In the genomic region with DNA sequence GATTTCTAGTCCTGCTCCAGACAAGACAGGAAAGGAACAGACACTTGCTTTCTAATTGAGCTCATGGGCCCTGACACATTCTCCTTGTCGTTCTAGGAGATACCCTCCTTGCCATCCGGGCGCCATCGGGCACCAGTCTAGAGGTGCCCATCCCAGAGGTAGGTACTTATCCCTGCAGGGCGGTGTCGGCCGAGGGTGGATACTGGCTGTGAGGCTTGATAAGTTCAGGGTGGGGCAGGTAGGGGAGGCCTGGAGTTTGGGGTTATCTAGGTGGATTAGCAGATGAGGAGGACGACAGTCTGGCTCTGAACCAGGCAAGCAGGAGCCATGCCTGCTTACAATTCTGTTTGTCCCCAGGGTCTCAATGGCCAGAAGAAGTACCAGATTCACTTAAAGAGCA, we compare ENCODE assay signal across 17 mouse cellular contexts. TPM values are rescaled to one million over a fixed set of nuclear protein-coding genes. Genes with fewer than 3 reads are reported as not detected.
DNase-seq lines count a peak whose midpoint lies in the region; ATAC-seq and TF ChIP-seq lines count a peak whose summit lies in the region.
"Had no signal": no experiment of that assay in that cellular context is flagged by ENCODE, and none has a peak within 500 bp of the region (broad histone marks: within the 10 kb centered on the region; RNA-seq: fewer than 3 reads in every experiment).

No protein-coding gene starts in this region.

- peaks cover 26% of the 10 kb centered on the region for H3K4me1 ChIP-seq in heart, embryonic 11.5 days (ENCODE audit: control insufficient read depth, insufficient read depth, low read length)
- peaks cover 90% of the 10 kb centered on the region for H3K4me1 ChIP-seq in E14TG2a.4 (replicated peaks; ENCODE audit: low read depth, low read length)
- H3K4me1 ChIP-seq in liver, postnatal 0 days (ENCODE audit: insufficient read depth), result peaks cover 59% of the 10 kb centered on the region
- peaks cover 17% of the 10 kb centered on the region for H3K4me1 ChIP-seq in hindbrain, embryonic 14.5 days (replicated peaks; ENCODE audit: control insufficient read depth, insufficient read depth, low read length)
- H3K4me1 ChIP-seq in forebrain, embryonic 11.5 days (replicated peaks; ENCODE audit: control insufficient read depth, insufficient read depth, low read length), result peaks cover 10% of the 10 kb centered on the region

- TF ChIP-seq CTCF in E14TG2a.4 (conservative IDR thresholded peaks at IDR 0.05; ENCODE audit: low read length), result no peak
- no peak for TF ChIP-seq CTCF in liver, postnatal 0 days (IDR thresholded peaks at IDR 0.05; ENCODE audit: low read depth)

- DNase-seq in heart, adult 9 months (ENCODE audit: low spot score in 2 of 2), result no peak
- peak; percentile 83 for DNase-seq in liver, postnatal 0 days
- no peak for DNase-seq in hindbrain, embryonic 14.5 days (ENCODE audit: low spot score)
- no peak for DNase-seq in forebrain, embryonic 11.5 days (ENCODE audit: low spot score)
- DNase-seq in urinary bladder, postnatal 4 days (ENCODE audit: low spot score in 2 of 2), result no peak
- DNase-seq: B cell, adult 2 months; gastrocnemius, postnatal 10 days; kidney, postnatal 4 days; lung, adult 18-20 months; thymus, postnatal 25 days had no signal

- WGBS in heart, embryonic 11.5 days (ENCODE audit: insufficient replicate concordance), result 86% methylated on average over 8 of the region's 8 CpGs
- WGBS in liver, postnatal 0 days (ENCODE audit: insufficient replicate concordance), result 56% methylated on average over 8 of the region's 8 CpGs
- 96% methylated on average over 8 of the region's 8 CpGs for WGBS in hindbrain, embryonic 14.5 days
- WGBS in forebrain, embryonic 11.5 days, result 97% methylated on average over 8 of the region's 8 CpGs

- peak overlapping the region; percentile 8; the same call in 1 of the 2 replicates for H3K4me3 ChIP-seq in heart, embryonic 11.5 days (ENCODE audit: low read depth, low read length)
- peak overlapping the region; percentile 35 for H3K4me3 ChIP-seq in E14TG2a.4 (replicated peaks; ENCODE audit: low read length)
- H3K4me3 ChIP-seq in liver, postnatal 0 days (ENCODE audit: low read depth, low read length), result peak overlapping the region; percentile 94
- H3K4me3 ChIP-seq in hindbrain, embryonic 14.5 days (replicated peaks; ENCODE audit: low read length), result no peak overlapping the region
- H3K4me3 ChIP-seq in forebrain, embryonic 11.5 days (ENCODE audit: low read depth, low read length), result no peak overlapping the region
- H3K4me3 ChIP-seq: embryonic facial prominence, embryonic 10.5 days; forebrain, embryonic 13.5 days had no signal

- peak; percentile 93 for TF ChIP-seq EP300 in liver, postnatal 0 days (IDR thresholded peaks at IDR 0.05; ENCODE audit: low read depth)

- peak overlapping the region; percentile 35; the same call in 1 of the 2 replicates for H3K27ac ChIP-seq in heart, embryonic 11.5 days (ENCODE audit: low read depth, low read length)
- H3K27ac ChIP-seq in liver, postnatal 0 days (ENCODE audit: low read depth), result peak overlapping the region; percentile 84
- H3K27ac ChIP-seq in hindbrain, embryonic 14.5 days, result no peak overlapping the region
- H3K27ac ChIP-seq in forebrain, embryonic 11.5 days (ENCODE audit: low read depth, low read length), result no peak overlapping the region
- H3K27ac ChIP-seq: embryonic facial prominence, embryonic 10.5 days; forebrain, embryonic 13.5 days had no signal

- H3K27me3 ChIP-seq in heart, embryonic 11.5 days (ENCODE audit: control insufficient read depth, insufficient read depth, low read length), result no peaks in the 10 kb centered on the region
- H3K27me3 ChIP-seq in E14TG2a.4 (ENCODE audit: insufficient read depth, low read length), result no peaks in the 10 kb centered on the region
- H3K27me3 ChIP-seq in liver, postnatal 0 days (ENCODE audit: insufficient read depth, low read length), result no peaks in the 10 kb centered on the region
- no peaks in the 10 kb centered on the region for H3K27me3 ChIP-seq in hindbrain, embryonic 14.5 days (ENCODE audit: control insufficient read depth, insufficient read depth, low read length)
- H3K27me3 ChIP-seq in forebrain, embryonic 11.5 days (ENCODE audit: control insufficient read depth, insufficient read depth, low read length), result no peaks in the 10 kb centered on the region
- H3K27me3 ChIP-seq: forebrain, embryonic 13.5 days; megakaryocyte, embryonic 14.5 days had no signal

- peak; percentile 55; the same call in 1 of the 2 replicates for ATAC-seq in heart, embryonic 11.5 days (replicated peaks; ENCODE audit: insufficient number of reproducible peaks, low FRiP score, low TSS enrichment)
- peak; percentile 80 for ATAC-seq in erythroblast, adult 5-6 weeks (replicated peaks; ENCODE audit: low FRiP score, poor library complexity, severe bottlenecking)
- peak; percentile 86 for ATAC-seq in liver, postnatal 0 days
- ATAC-seq in hindbrain, embryonic 14.5 days (ENCODE audit: low FRiP score), result no peak
- ATAC-seq in forebrain, embryonic 11.5 days (replicated peaks; ENCODE audit: low FRiP score), result no peak
- ATAC-seq: forebrain, embryonic 13.5 days; inflammation-experienced regulatory T-cells, adult 6 months had no signal

- H3K9me3 ChIP-seq in heart, embryonic 11.5 days (replicated peaks; ENCODE audit: control insufficient read depth, low read length), result no peaks in the 10 kb centered on the region
- H3K9me3 ChIP-seq in E14TG2a.4 (ENCODE audit: low read length), result no peaks in the 10 kb centered on the region
- no peaks in the 10 kb centered on the region for H3K9me3 ChIP-seq in liver, postnatal 0 days (ENCODE audit: low read length)
- H3K9me3 ChIP-seq in hindbrain, embryonic 14.5 days (ENCODE audit: control insufficient read depth, low read length), result no peaks in the 10 kb centered on the region
- no peaks in the 10 kb centered on the region for H3K9me3 ChIP-seq in forebrain, embryonic 11.5 days (ENCODE audit: control insufficient read depth, low read length)
- H3K9me3 ChIP-seq: embryonic facial prominence, embryonic 10.5 days; forebrain, embryonic 13.5 days; megakaryocyte, embryonic 14.5 days had no signal

- H3K36me3 ChIP-seq in heart, embryonic 11.5 days (ENCODE audit: control insufficient read depth, insufficient read depth, low read length), result peaks cover 36% of the 10 kb centered on the region
- H3K36me3 ChIP-seq in E14TG2a.4 (ENCODE audit: insufficient read depth, low read length), result peaks cover 69% of the 10 kb centered on the region
- H3K36me3 ChIP-seq in liver, postnatal 0 days (replicated peaks; ENCODE audit: insufficient read depth, low read length), result peaks cover 60% of the 10 kb centered on the region
- H3K36me3 ChIP-seq in hindbrain, embryonic 14.5 days (replicated peaks; ENCODE audit: control insufficient read depth, insufficient read depth), result peaks cover 56% of the 10 kb centered on the region
- H3K36me3 ChIP-seq in forebrain, embryonic 11.5 days (ENCODE audit: control insufficient read depth, insufficient read depth, low read length), result peaks cover 15% of the 10 kb centered on the region

- no peak overlapping the region for H3K9ac ChIP-seq in heart, embryonic 11.5 days (ENCODE audit: low read depth, low read length)
- H3K9ac ChIP-seq in liver, postnatal 0 days (replicated peaks), result peak overlapping the region; percentile 61
- no peak overlapping the region for H3K9ac ChIP-seq in hindbrain, embryonic 14.5 days
- no peak overlapping the region for H3K9ac ChIP-seq in forebrain, embryonic 11.5 days (ENCODE audit: low read length)
- H3K9ac ChIP-seq: forebrain, embryonic 13.5 days had no signal

- peak overlapping the region; percentile 83 for H3K4me2 ChIP-seq in heart, embryonic 11.5 days
- H3K4me2 ChIP-seq in liver, postnatal 0 days (ENCODE audit: low read depth, low read length), result peak overlapping the region; percentile 90
- H3K4me2 ChIP-seq in hindbrain, embryonic 14.5 days (replicated peaks), result no peak overlapping the region
- H3K4me2 ChIP-seq in forebrain, embryonic 11.5 days (ENCODE audit: low read depth, low read length, severe bottlenecking), result no peak overlapping the region
- H3K4me2 ChIP-seq: forebrain, embryonic 13.5 days had no signal

RNA-seq across cellular contexts. Expression of gene E2f4, which starts 2.5 kb away (rescaled TPM):
- 70.7 and 81.9 TPM in 2 replicates for polyA plus RNA-seq in heart, embryonic 11.5 days (2014; fragmentation: Nextera tagmentation; extraction: Ambion mirVana)
- 289 and 294 TPM in 2 replicates for total RNA-seq in erythroblast, adult 5-6 weeks (2015; ENCODE audit: low replicate concordance)
- total RNA-seq in erythroblast, adult 5-6 weeks (2017; ENCODE audit: low replicate concordance), result 120 and 129 TPM in 2 replicates
- 62.9 and 65.7 TPM in 2 replicates for polyA plus RNA-seq in liver, postnatal 0 days (2015; fragmentation: Nextera tagmentation; extraction: Ambion mirVana)
- 43.5 and 48.2 TPM in 2 replicates for polyA plus RNA-seq in hindbrain, embryonic 14.5 days (2014; fragmentation: Nextera tagmentation; extraction: Ambion mirVana)
- polyA plus RNA-seq in forebrain, embryonic 11.5 days (2014; fragmentation: Nextera tagmentation; extraction: Ambion mirVana), result 122 and 135 TPM in 2 replicates

RNA-seq across cellular contexts. Expression of gene Exoc3l, which starts 4.1 kb away (rescaled TPM):
- polyA plus RNA-seq in heart, embryonic 11.5 days (2014; fragmentation: Nextera tagmentation; extraction: Ambion mirVana), result 10.8 and 15.0 TPM in 2 replicates
- total RNA-seq in erythroblast, adult 5-6 weeks (2015; ENCODE audit: low replicate concordance), result 0.38 and 5.9 TPM in 2 replicates
- total RNA-seq in erythroblast, adult 5-6 weeks (2017; ENCODE audit: low replicate concordance), result 15.0 and 26.8 TPM in 2 replicates
- polyA plus RNA-seq in liver, postnatal 0 days (2015; fragmentation: Nextera tagmentation; extraction: Ambion mirVana), result 6.6 and 7.1 TPM in 2 replicates
- 9.5 and 12.2 TPM in 2 replicates for polyA plus RNA-seq in hindbrain, embryonic 14.5 days (2014; fragmentation: Nextera tagmentation; extraction: Ambion mirVana)
- 10.3 TPM in 2 replicates for polyA plus RNA-seq in forebrain, embryonic 11.5 days (2014; fragmentation: Nextera tagmentation; extraction: Ambion mirVana)

RNA-seq across cellular contexts. Expression of gene Elmo3, which starts 5.4 kb away (rescaled TPM):
- polyA plus RNA-seq in heart, embryonic 11.5 days (2014; fragmentation: Nextera tagmentation; extraction: Ambion mirVana), result 2.9 and 4.2 TPM in 2 replicates
- 13.8 and 17.3 TPM in 2 replicates for total RNA-seq in erythroblast, adult 5-6 weeks (2015; ENCODE audit: low replicate concordance)
- total RNA-seq in erythroblast, adult 5-6 weeks (2017; ENCODE audit: low replicate concordance), result 22.1 and 30.7 TPM in 2 replicates
- 7.8 TPM in 2 replicates for polyA plus RNA-seq in liver, postnatal 0 days (2015; fragmentation: Nextera tagmentation; extraction: Ambion mirVana)
- polyA plus RNA-seq in hindbrain, embryonic 14.5 days (2014; fragmentation: Nextera tagmentation; extraction: Ambion mirVana), result 1.1 and 1.6 TPM in 2 replicates
- 2.4 and 2.6 TPM in 2 replicates for polyA plus RNA-seq in forebrain, embryonic 11.5 days (2014; fragmentation: Nextera tagmentation; extraction: Ambion mirVana)

RNA-seq across cellular contexts. Expression of gene 4931428F04Rik, which starts 10.3 kb away (rescaled TPM):
- 4.5 and 6.7 TPM in 2 replicates for polyA plus RNA-seq in heart, embryonic 11.5 days (2014; fragmentation: Nextera tagmentation; extraction: Ambion mirVana)
- 1.0 and 3.8 TPM in 2 replicates for total RNA-seq in erythroblast, adult 5-6 weeks (2015; ENCODE audit: low replicate concordance)
- 0.70 and 1.2 TPM in 2 replicates for total RNA-seq in erythroblast, adult 5-6 weeks (2017; ENCODE audit: low replicate concordance)
- polyA plus RNA-seq in liver, postnatal 0 days (2015; fragmentation: Nextera tagmentation; extraction: Ambion mirVana), result 0.38 and 0.65 TPM in 2 replicates
- 101 and 120 TPM in 2 replicates for polyA plus RNA-seq in hindbrain, embryonic 14.5 days (2014; fragmentation: Nextera tagmentation; extraction: Ambion mirVana)
- polyA plus RNA-seq in forebrain, embryonic 11.5 days (2014; fragmentation: Nextera tagmentation; extraction: Ambion mirVana), result 23.4 and 30.3 TPM in 2 replicates

RNA-seq across cellular contexts. Expression of gene Nol3, which starts 24.0 kb away (rescaled TPM):
- 1.8 and 2.0 TPM in 2 replicates for polyA plus RNA-seq in heart, embryonic 11.5 days (2014; fragmentation: Nextera tagmentation; extraction: Ambion mirVana)
- not detected in 2 replicates for total RNA-seq in erythroblast, adult 5-6 weeks (2015; ENCODE audit: low replicate concordance)
- not detected in 2 replicates for total RNA-seq in erythroblast, adult 5-6 weeks (2017; ENCODE audit: low replicate concordance)
- 0.05 and 0.24 TPM in 2 replicates for polyA plus RNA-seq in liver, postnatal 0 days (2015; fragmentation: Nextera tagmentation; extraction: Ambion mirVana)
- polyA plus RNA-seq in hindbrain, embryonic 14.5 days (2014; fragmentation: Nextera tagmentation; extraction: Ambion mirVana), result 4.0 and 4.3 TPM in 2 replicates
- polyA plus RNA-seq in forebrain, embryonic 11.5 days (2014; fragmentation: Nextera tagmentation; extraction: Ambion mirVana), result 1.6 and 2.1 TPM in 2 replicates

Comparison
In these comparisons a context has a peak if more than half of its experiments do, and no peak if none do; other contexts are left out.
1. ATAC-seq: peak in heart, embryonic 11.5 days (single experiment), erythroblast, adult 5-6 weeks (single experiment) and liver, postnatal 0 days (single experiment); none in hindbrain, embryonic 14.5 days (single experiment) and forebrain, embryonic 11.5 days (single experiment).
2. H3K27ac ChIP-seq: peak in heart, embryonic 11.5 days (single experiment) and liver, postnatal 0 days (single experiment); none in hindbrain, embryonic 14.5 days (single experiment) and forebrain, embryonic 11.5 days (single experiment).
3. H3K4me2 ChIP-seq: peak in heart, embryonic 11.5 days (single experiment) and liver, postnatal 0 days (single experiment); none in hindbrain, embryonic 14.5 days (single experiment) and forebrain, embryonic 11.5 days (single experiment).
4. H3K4me3 ChIP-seq: peak in heart, embryonic 11.5 days (single experiment), E14TG2a.4 (single experiment) and liver, postnatal 0 days (single experiment); none in hindbrain, embryonic 14.5 days (single experiment) and forebrain, embryonic 11.5 days (single experiment).